Mouse (Mus musculus): ENCODE results near the gene Zdhhc4.
A peak's percentile ranks its signal among the peaks of the same experiment; 100 is the strongest.

Zdhhc4 gene

DNA sequence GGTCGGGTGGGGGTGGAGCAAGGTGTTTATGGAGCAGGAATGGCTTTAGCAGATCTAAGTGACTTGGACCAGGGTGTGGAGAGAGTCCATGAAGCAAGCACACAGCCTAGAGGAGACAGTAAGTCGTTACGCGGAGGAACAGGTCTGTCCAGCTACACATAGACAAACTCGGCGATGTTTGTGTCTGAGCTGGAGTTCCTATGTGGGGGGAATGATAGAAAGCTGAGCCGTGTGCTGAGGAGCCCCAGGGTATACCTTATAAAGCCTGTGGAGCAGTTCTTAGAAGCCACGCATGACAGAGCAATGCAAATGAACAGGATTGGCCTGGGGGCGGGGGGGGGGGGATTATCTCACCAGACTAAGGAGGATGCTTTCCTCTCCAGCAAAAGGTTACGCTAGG lies 49.8 kb downstream of the Zdhhc4 start:
- no peak for DNase-seq (ENCODE audit: low spot score in 2 of 2)

DNA sequence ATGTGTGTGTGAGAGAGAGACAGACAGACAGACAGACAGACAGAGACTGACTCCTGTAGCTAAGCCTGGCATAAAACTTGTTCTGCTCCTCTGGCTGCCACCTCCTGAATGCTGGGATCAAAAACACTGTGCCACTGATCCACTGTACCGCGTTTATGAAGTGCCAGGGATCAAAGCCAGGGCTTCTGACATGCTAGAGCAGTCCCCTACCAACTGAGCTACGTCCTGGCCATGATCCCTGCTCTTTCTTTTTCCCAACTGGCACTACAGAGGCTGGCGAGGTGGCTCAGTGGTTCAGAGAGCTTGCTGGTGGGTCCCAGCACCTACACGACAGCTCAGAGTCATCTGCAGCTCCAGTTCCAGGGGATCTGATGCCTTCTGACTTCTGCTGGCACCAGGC lies 53.3 kb downstream of the Zdhhc4 start:
- DNase-seq (ENCODE audit: low spot score in 2 of 2): no peak

DNA sequence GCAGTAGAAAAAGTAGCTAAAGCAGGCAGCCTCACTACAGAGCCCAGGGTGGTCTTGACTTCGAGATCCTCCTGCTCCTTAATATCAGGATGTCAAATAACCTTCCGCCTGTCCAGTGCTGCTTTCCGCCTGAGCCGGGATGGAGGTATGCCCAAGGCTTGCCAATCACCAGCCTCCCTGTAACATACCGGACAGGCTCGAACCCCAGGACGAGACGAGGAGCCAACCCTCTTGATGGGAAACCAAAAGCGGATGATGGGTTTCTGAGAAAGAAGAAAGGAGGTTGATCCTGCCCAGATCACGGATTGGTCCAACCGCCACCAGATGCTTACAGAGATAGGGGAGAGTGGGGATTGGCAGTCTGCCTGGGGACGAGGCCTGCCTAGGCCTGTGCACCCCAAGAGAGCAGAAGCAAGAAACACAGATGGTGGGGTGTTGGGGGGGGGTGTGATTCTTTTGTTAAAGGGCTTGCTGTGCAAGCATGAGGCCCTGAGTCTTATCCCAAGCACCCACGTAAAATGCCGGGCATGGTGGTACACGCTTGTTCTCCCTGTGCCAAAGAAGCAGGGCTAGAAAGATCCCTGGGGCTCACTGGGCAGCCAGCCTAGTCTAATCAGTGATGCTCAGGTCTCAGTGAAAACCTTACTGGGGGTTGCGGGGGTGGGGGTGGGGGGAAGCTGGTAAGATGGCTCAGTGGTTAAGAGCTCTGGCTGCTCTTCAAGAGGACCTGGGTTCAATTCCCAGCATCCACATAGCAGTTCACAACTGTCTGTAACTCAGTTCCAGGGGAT lies 56.3 kb downstream of the Zdhhc4 start:
- DNase-seq (ENCODE audit: low spot score in 2 of 2): no peak

DNA sequence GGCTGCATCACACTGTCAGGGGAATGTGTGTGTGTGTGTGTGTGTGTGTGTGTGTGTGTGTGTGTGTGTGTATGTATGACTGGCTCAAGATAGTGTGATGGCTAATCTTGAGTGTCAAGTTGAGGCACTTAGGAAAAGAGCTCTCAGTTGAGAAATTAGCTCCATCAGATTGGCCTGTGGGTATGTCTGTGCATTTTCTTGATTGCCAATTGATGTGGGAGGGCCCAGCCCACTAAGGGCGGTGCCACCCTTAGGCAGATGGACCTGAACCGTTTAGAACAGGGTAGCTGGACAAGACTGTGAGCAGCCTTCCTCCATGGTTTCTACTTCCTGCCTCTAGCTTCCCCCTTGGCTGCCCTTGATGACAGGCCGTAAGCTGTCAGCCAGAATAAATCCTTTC lies 56.9 kb downstream of the Zdhhc4 start:
- DNase-seq (ENCODE audit: low spot score in 2 of 2): no peak

DNA sequence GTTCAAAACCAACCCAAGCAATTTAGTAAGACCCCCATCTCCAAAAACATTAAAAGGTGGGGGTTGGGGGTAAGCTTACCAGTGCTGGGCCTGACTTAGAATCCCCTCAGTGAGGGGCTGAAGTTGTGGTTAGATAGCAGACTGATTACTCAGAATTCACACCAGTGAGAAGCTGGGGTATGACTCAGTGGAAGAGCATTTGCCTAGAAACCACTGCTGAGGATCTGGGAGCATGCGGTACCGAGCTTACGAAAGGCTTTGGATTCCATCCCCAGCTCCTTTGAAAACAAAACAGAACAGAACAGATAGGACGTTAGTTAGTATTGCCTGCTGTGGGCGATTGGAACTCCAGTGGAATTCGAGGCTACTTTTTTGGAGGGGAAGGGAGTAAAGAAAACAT lies 57.4 kb downstream of the Zdhhc4 start:
- no peak for DNase-seq (ENCODE audit: low spot score in 2 of 2)

DNA sequence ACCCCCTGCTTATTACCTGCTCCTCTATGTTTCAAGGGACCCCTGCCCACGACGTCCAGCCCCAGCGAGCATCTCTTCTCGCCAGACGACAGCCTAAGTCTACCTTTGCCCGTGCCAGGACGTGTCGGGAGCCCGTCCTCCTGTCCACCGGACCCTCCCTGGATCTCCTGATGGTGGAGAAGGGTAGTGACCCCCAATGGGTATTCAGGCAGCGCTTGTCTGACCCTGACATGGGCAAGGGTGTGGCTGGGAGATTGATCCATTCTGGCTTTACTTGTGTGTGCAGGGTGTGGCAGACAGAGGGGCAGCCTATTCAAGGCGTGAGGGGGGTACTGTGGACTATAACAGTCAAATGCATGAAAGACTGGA lies 58.9 kb downstream of the Zdhhc4 start:
- no peak for DNase-seq (ENCODE audit: low spot score in 2 of 2)

- DNase-seq (ENCODE audit: low spot score in 2 of 2): peak; percentile 59 to 64
These were observed 59.5 kb downstream of the Zdhhc4 start, which contains the start of gene Zfp316 for GRCm38 (mm10) chr5:143269363-143270150. TSS of gene Zfp316 (minus strand) at chr5:143270022.

- DNase-seq (ENCODE audit: low spot score in 2 of 2): no peak
These were observed 60.1 kb downstream of the Zdhhc4 start for GRCm38 (mm10) chr5:143268985-143269362.

DNA sequence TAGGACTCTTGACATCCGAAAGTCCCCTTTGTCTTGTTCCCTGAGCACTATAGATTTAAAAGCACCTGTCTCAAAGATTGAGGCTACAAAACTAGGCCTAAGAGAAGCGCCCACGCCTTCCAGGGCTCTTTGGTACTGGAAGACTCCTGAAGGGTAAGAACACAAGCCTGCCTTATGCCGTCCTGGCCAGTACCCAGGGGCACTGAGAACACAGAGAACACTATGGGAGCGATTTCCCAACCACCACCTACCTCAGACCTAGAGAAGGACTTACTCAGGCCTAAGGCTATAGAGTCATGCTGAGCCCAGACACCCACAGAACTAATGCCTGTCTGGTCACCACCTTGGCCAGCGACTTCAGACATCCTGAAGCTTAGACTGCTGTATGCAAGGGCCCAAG lies 62.3 kb downstream of the Zdhhc4 start:
- DNase-seq (ENCODE audit: low spot score in 2 of 2): no peak
